Mouse (Mus musculus): ENCODE measurements at regions not wholly inside any gene's neighbourhood (a gene's known extent, or its start where the extent isn't known, plus 50 kb on each side); places are given as distances from the start of the nearest gene placed in this dataset.

GRCm38 (mm10) chr1:55983522-55984066, 577.9 kb downstream of the Plcl1 start:
- DNase-seq (ENCODE audit: low read depth in 2 of 2, low spot score in 2 of 2) = no peak

GRCm38 (mm10) chr1:55997074-55997473, 591.4 kb downstream of the Plcl1 start:
- no peak for DNase-seq (ENCODE audit: low read depth in 2 of 2, low spot score in 2 of 2)
